Mouse (Mus musculus) C2C12 (cell line): Measurements from ENCODE around the gene Erich3. TPM values are rescaled to one million over a fixed set of nuclear protein-coding genes. Genes with fewer than 3 reads are reported as not detected.

Experiments used
- H3K27me3 ChIP-seq: one replicate; pipeline ENCODE4 v1.6.1; 2011; ENCODE audit not compliant: control insufficient read depth, insufficient read depth, insufficient read length
- H3K36me3 ChIP-seq: one replicate; pipeline ENCODE4 v1.6.1; 2011; ENCODE audit not compliant: control insufficient read depth, insufficient read depth
- H3K4me3 ChIP-seq: one replicate; pipeline ENCODE4 v1.5.1; 2011; ENCODE audit warnings: mild to moderate bottlenecking, control low read depth; ENCODE audit not compliant: poor library complexity, insufficient read depth, severe bottlenecking
- H3K79me2 ChIP-seq: one replicate; pipeline ENCODE4 v1.6.1; 2011; ENCODE audit not compliant: control insufficient read depth, insufficient read depth
- H3K79me3 ChIP-seq: one replicate; pipeline ENCODE4 v1.6.1; 2011; ENCODE audit warnings: low read depth, control low read depth
- H3ac ChIP-seq: one replicate; pipeline ENCODE3; 2011; ENCODE audit warnings: low read depth; ENCODE audit not compliant: control insufficient read depth, insufficient read length
- CEBPB ChIP-seq: IDR thresholded peaks from one replicate; pipeline ENCODE4 v1.6.1; 2011; ENCODE audit warnings: low read depth, mild to moderate bottlenecking, control low read depth, moderate library complexity
- CTCF ChIP-seq: IDR thresholded peaks from one replicate; pipeline ENCODE4 v1.5.1; 2011; ENCODE audit not compliant: control insufficient read depth, insufficient read depth, insufficient read length
- FOSL1 ChIP-seq: IDR thresholded peaks from one replicate; pipeline ENCODE4 v1.8.0; 2011; ENCODE audit warnings: mild to moderate bottlenecking, low read length; ENCODE audit not compliant: poor library complexity, insufficient read depth, severe bottlenecking
- MAX ChIP-seq: IDR thresholded peaks from one replicate; pipeline ENCODE4 v1.6.1; 2011; ENCODE audit warnings: mild to moderate bottlenecking, control low read depth
- MYOD1 ChIP-seq: IDR thresholded peaks from one replicate; pipeline ENCODE4 v1.6.1; 2011; ENCODE audit warnings: low read depth; ENCODE audit not compliant: control insufficient read depth, insufficient read length
- MYOG ChIP-seq: IDR thresholded peaks from one replicate; pipeline ENCODE4 v1.6.1; 2011; ENCODE audit not compliant: control insufficient read depth, insufficient read length; ENCODE audit errors: extremely low read depth
- USF1 ChIP-seq: IDR thresholded peaks from one replicate; pipeline ENCODE4 v1.6.1; 2011; ENCODE audit warnings: low read depth, mild to moderate bottlenecking, control low read depth, moderate library complexity
- polyA plus RNA-seq: library from polyadenylated mRNA; unstranded; fragments of >200 nt; fragmentation: generic; extraction: Trizol; gene quantifications from one replicate; pipeline ENCODE4 v1.2.1, GENCODE M21; 2012; ENCODE audit warnings: missing spikeins

Erich3 gene
- polyA plus RNA-seq, 1 experiment = 0.01 TPM

- Histone ChIP-seq H3K36me3 (no peaks in the 10 kb centered on the region), H3K27me3 (no peaks in the 10 kb centered on the region), H3K79me2 (no peaks in the 10 kb centered on the region), H3K4me3 (no peak overlapping the region), H3K79me3 (no peaks in the 10 kb centered on the region), H3ac (no peak overlapping the region)
- no peak for TF ChIP-seq CTCF
- TF ChIP-seq FOSL1 = no peak
- no peak for TF ChIP-seq MYOD1
- TF ChIP-seq CEBPB = no peak
- TF ChIP-seq MAX = no peak
- no peak for TF ChIP-seq MYOG
- TF ChIP-seq USF1 = no peak
Measured at GRCm38 (mm10) chr3:154815606-154816005, 151.9 kb downstream of the Erich3 start.

GRCm38 (mm10) chr3:154816231-154816630, 152.6 kb downstream of the Erich3 start:
- H3K27me3 ChIP-seq = no peaks in the 10 kb centered on the region

GRCm38 (mm10) chr3:154816801-154817625, 153.4 kb downstream of the Erich3 start:
- Histone ChIP-seq H3K79me3 (no peaks in the 10 kb centered on the region), H3ac (no peak overlapping the region), H3K36me3 (no peaks in the 10 kb centered on the region), H3K27me3 (no peaks in the 10 kb centered on the region), H3K4me3 (no peak overlapping the region), H3K79me2 (no peaks in the 10 kb centered on the region)
- TF ChIP-seq MYOG (no peak), CEBPB (no peak), USF1 (no peak), MAX (no peak), FOSL1 (no peak), CTCF (no peak), MYOD1 (no peak)

More at GRCm38 (mm10) chr3:154816231-154816630, 152.6 kb downstream of the Erich3 start:
- TF ChIP-seq MYOG = no peak
- no peak for TF ChIP-seq CTCF
- Histone ChIP-seq H3K79me2 (no peaks in the 10 kb centered on the region), H3K4me3 (no peak overlapping the region), H3ac (no peak overlapping the region), H3K36me3 (no peaks in the 10 kb centered on the region), H3K79me3 (no peaks in the 10 kb centered on the region)

Other genes with a start within 250 kb of the Erich3 start
- 20.8 TPM for gene Cryz, start 67.1 kb upstream of the Erich3 start, polyA plus RNA-seq
- gene Tyw3, start 66.8 kb upstream of the Erich3 start, polyA plus RNA-seq = 7.3 TPM